In genomic region chr9:113822150-113822549, GRCm38 (mm10) we compare ENCODE assay signal across 17 mouse cellular contexts.
DNase-seq lines count a peak whose midpoint lies in the region; ATAC-seq and TF ChIP-seq lines count a peak whose summit lies in the region.
"Had no signal": no experiment of that assay in that cellular context is flagged by ENCODE, and none has a peak within 500 bp of the region (broad histone marks: within the 10 kb centered on the region; RNA-seq: fewer than 3 reads in every experiment).

No protein-coding gene starts in this region.

- no peaks in the 10 kb centered on the region for H3K9me3 ChIP-seq in heart, postnatal 0 days (replicated peaks; ENCODE audit: control insufficient read depth, low read length)
- no peaks in the 10 kb centered on the region for H3K9me3 ChIP-seq in heart, embryonic 10.5 days
- H3K9me3 ChIP-seq in liver, postnatal 0 days (ENCODE audit: low read length), result no peaks in the 10 kb centered on the region
- no peaks in the 10 kb centered on the region for H3K9me3 ChIP-seq in liver, embryonic 12.5 days (replicated peaks)
- H3K9me3 ChIP-seq: embryonic facial prominence, embryonic 10.5 days; hindbrain, embryonic 15.5 days; limb, embryonic 15.5 days; midbrain, embryonic 12.5 days had no signal

- H3K4me3 ChIP-seq in cerebellum, adult 2 months (replicated peaks; ENCODE audit: insufficient read depth, low read depth, low read length), result no peak overlapping the region
- H3K4me3 ChIP-seq in heart, postnatal 0 days (ENCODE audit: low read depth, low read length), result no peak overlapping the region
- no peak overlapping the region for H3K4me3 ChIP-seq in heart, embryonic 10.5 days
- H3K4me3 ChIP-seq in liver, postnatal 0 days (ENCODE audit: low read depth, low read length), result no peak overlapping the region
- no peak overlapping the region for H3K4me3 ChIP-seq in liver, embryonic 12.5 days
- H3K4me3 ChIP-seq: embryonic facial prominence, embryonic 10.5 days; erythroblast, embryonic 14.5 days; hindbrain, embryonic 15.5 days; limb, embryonic 15.5 days; midbrain, embryonic 12.5 days had no signal

- H3K36me3 ChIP-seq in heart, postnatal 0 days (replicated peaks; ENCODE audit: control insufficient read depth, insufficient read depth, low read length), result no peaks in the 10 kb centered on the region
- no peaks in the 10 kb centered on the region for H3K36me3 ChIP-seq in heart, embryonic 10.5 days
- H3K36me3 ChIP-seq in liver, postnatal 0 days (replicated peaks; ENCODE audit: insufficient read depth, low read length), result no peaks in the 10 kb centered on the region; the same call in 1 of the 2 replicates
- H3K36me3 ChIP-seq in liver, embryonic 12.5 days, result peaks cover 4% of the 10 kb centered on the region; the same call in 1 of the 2 replicates
- H3K36me3 ChIP-seq: embryonic facial prominence, embryonic 10.5 days; midbrain, embryonic 12.5 days had no signal

- no peak for DNase-seq in cerebellum, adult 2 months
- no peak for DNase-seq in cerebellum, postnatal 36 days
- DNase-seq in heart, postnatal 0 days (ENCODE audit: low spot score), result no peak
- DNase-seq in heart, embryonic 10.5 days (ENCODE audit: low spot score), result no peak
- no peak for DNase-seq in liver, postnatal 0 days
- DNase-seq in adipocyte (ENCODE audit: low spot score), result peak; percentile 4
- DNase-seq in cerebellum, adult 8-10 months, result no peak
- DNase-seq: cerebellum, adult 9-11 months; kidney, adult 8-10 months; right cerebral cortex, postnatal 25 days; thymus, postnatal 4 days had no signal

- no peak overlapping the region for H3K27ac ChIP-seq in cerebellum, adult 2 months (ENCODE audit: insufficient read depth, low read length)
- no peak overlapping the region for H3K27ac ChIP-seq in heart, postnatal 0 days (ENCODE audit: low read depth)
- H3K27ac ChIP-seq in heart, embryonic 10.5 days, result no peak overlapping the region
- H3K27ac ChIP-seq in liver, postnatal 0 days (ENCODE audit: low read depth), result no peak overlapping the region
- no peak overlapping the region for H3K27ac ChIP-seq in liver, embryonic 12.5 days
- H3K27ac ChIP-seq: embryonic facial prominence, embryonic 10.5 days; hindbrain, embryonic 15.5 days; limb, embryonic 15.5 days; midbrain, embryonic 12.5 days had no signal

- no peak for TF ChIP-seq POLR2A in cerebellum, adult 2 months (IDR thresholded peaks at IDR 0.05; ENCODE audit: borderline replicate concordance, insufficient read depth, low read length)

- TF ChIP-seq EP300 in heart, postnatal 0 days (IDR thresholded peaks at IDR 0.05; ENCODE audit: low read depth), result no peak
- TF ChIP-seq EP300 in liver, postnatal 0 days (IDR thresholded peaks at IDR 0.05; ENCODE audit: low read depth), result no peak

- no peaks in the 10 kb centered on the region; the same call in 1 of the 2 replicates for H3K27me3 ChIP-seq in cerebellum, adult 2 months (ENCODE audit: control insufficient read depth, insufficient read depth, low read length)
- H3K27me3 ChIP-seq in heart, postnatal 0 days (ENCODE audit: control insufficient read depth, insufficient read depth, low read length), result no peaks in the 10 kb centered on the region
- no peaks in the 10 kb centered on the region for H3K27me3 ChIP-seq in heart, embryonic 10.5 days (ENCODE audit: insufficient read depth, poor library complexity, severe bottlenecking)
- H3K27me3 ChIP-seq in liver, postnatal 0 days (ENCODE audit: insufficient read depth, low read length), result no peaks in the 10 kb centered on the region
- H3K27me3 ChIP-seq in liver, embryonic 12.5 days (replicated peaks), result no peaks in the 10 kb centered on the region
- H3K27me3 ChIP-seq: hindbrain, embryonic 15.5 days; limb, embryonic 15.5 days; midbrain, embryonic 12.5 days had no signal

- TF ChIP-seq CTCF in cerebellum, adult 2 months (IDR thresholded peaks at IDR 0.05; ENCODE audit: borderline replicate concordance, insufficient read depth, low read depth, low read length), result peak; percentile 11; the same call in 1 of the 2 replicates
- peak; percentile 41 for TF ChIP-seq CTCF in heart, postnatal 0 days (IDR thresholded peaks at IDR 0.05; ENCODE audit: low read depth)
- TF ChIP-seq CTCF in liver, postnatal 0 days (IDR thresholded peaks at IDR 0.05; ENCODE audit: low read depth), result peak; percentile 29; the same call in 1 of the 2 replicates

- no peak for ATAC-seq in heart, postnatal 0 days (ENCODE audit: insufficient read depth, low read depth)
- no peak for ATAC-seq in liver, postnatal 0 days
- no peak for ATAC-seq in liver, embryonic 12.5 days

- WGBS in cerebellum, adult 2 months, result 2% methylated on average over 1 of the region's 1 CpGs
- 29% methylated on average over 1 of the region's 1 CpGs for WGBS in heart, postnatal 0 days
- 79% methylated on average over 1 of the region's 1 CpGs for WGBS in heart, embryonic 10.5 days
- 66% methylated on average over 1 of the region's 1 CpGs for WGBS in liver, postnatal 0 days (ENCODE audit: insufficient replicate concordance)
- 85% methylated on average over 1 of the region's 1 CpGs for WGBS in liver, embryonic 12.5 days (ENCODE audit: insufficient replicate concordance)

- no peak overlapping the region for H3K9ac ChIP-seq in heart, postnatal 0 days (replicated peaks; ENCODE audit: low read depth, low read length)
- no peak overlapping the region for H3K9ac ChIP-seq in liver, postnatal 0 days (replicated peaks)
- no peak overlapping the region for H3K9ac ChIP-seq in liver, embryonic 12.5 days
- H3K9ac ChIP-seq: hindbrain, embryonic 15.5 days; limb, embryonic 15.5 days; midbrain, embryonic 12.5 days had no signal

- no peak overlapping the region for H3K4me2 ChIP-seq in heart, postnatal 0 days (ENCODE audit: low read depth, low read length)
- no peak overlapping the region for H3K4me2 ChIP-seq in liver, postnatal 0 days (ENCODE audit: low read depth, low read length)
- H3K4me2 ChIP-seq in liver, embryonic 12.5 days, result no peak overlapping the region
- H3K4me2 ChIP-seq: hindbrain, embryonic 15.5 days; limb, embryonic 15.5 days; midbrain, embryonic 12.5 days had no signal

- peaks cover 16% of the 10 kb centered on the region for H3K4me1 ChIP-seq in cerebellum, adult 2 months (ENCODE audit: control insufficient read depth, insufficient read depth, low read length)
- H3K4me1 ChIP-seq in heart, postnatal 0 days (ENCODE audit: control insufficient read depth, insufficient read depth), result no peaks in the 10 kb centered on the region
- no peaks in the 10 kb centered on the region for H3K4me1 ChIP-seq in heart, embryonic 10.5 days
- no peaks in the 10 kb centered on the region for H3K4me1 ChIP-seq in liver, postnatal 0 days (ENCODE audit: insufficient read depth)
- H3K4me1 ChIP-seq in liver, embryonic 12.5 days, result no peaks in the 10 kb centered on the region
- H3K4me1 ChIP-seq: embryonic facial prominence, embryonic 10.5 days; limb, embryonic 15.5 days; midbrain, embryonic 12.5 days had no signal
